Mouse (Mus musculus) heart, adult 2 months (tissue): ENCODE measurements around the gene Hrh1. TPM values are rescaled to one million over a fixed set of nuclear protein-coding genes. Genes with fewer than 3 reads are reported as not detected.
A peak's percentile ranks its signal among the peaks of the same experiment; 100 is the strongest.

ENCODE experiments used
- DNase-seq, 2 experiments: peaks; one replicate each; pipeline ENCODE4 v3.0.0; 2021
- H3K27ac ChIP-seq: fragments of 200-600 bp; 2 replicates; pipeline ENCODE4 v1.8.1; 2022
- H3K27me3 ChIP-seq: fragments of 200-500 bp; 2 replicates; pipeline ENCODE4 v1.6.1; 2012; ENCODE audit warnings: mild to moderate bottlenecking, low read length, inconsistent platforms, mixed read lengths; ENCODE audit not compliant: control insufficient read depth, insufficient read depth
- H3K36me3 ChIP-seq: fragments of 200-500 bp; 2 replicates; pipeline ENCODE4 v1.6.1; 2012; ENCODE audit warnings: low read length, inconsistent platforms; ENCODE audit not compliant: control insufficient read depth, insufficient read depth
- H3K4me1 ChIP-seq: fragments of 200-500 bp; 2 replicates; pipeline ENCODE4 v1.6.1; 2011; ENCODE audit warnings: low read length; ENCODE audit not compliant: control insufficient read depth, insufficient read depth
- H3K4me3 ChIP-seq: fragments of 200-600 bp; 2 replicates; pipeline ENCODE4 v1.8.1; 2022
- H3K79me2 ChIP-seq: fragments of 200-500 bp; replicated peaks from 2 replicates; pipeline ENCODE4 v1.6.1; 2012; ENCODE audit warnings: mild to moderate bottlenecking, inconsistent platforms, low read length, moderate library complexity, mixed read lengths; ENCODE audit not compliant: control insufficient read depth, insufficient read depth
- H3K9ac ChIP-seq: fragments of 200-500 bp; 2 replicates; pipeline ENCODE4 v1.6.1; 2012; ENCODE audit warnings: low read depth, mild to moderate bottlenecking, control low read depth, inconsistent platforms, low read length, mixed read lengths
- CTCF ChIP-seq: fragments of 200-600 bp; IDR thresholded peaks from 2 replicates; pipeline ENCODE4 v1.8.1; 2022; ENCODE audit warnings: antibody characterized with exemption, mild to moderate bottlenecking, moderate library complexity
- EP300 ChIP-seq: fragments of 200-500 bp; IDR thresholded peaks from 2 replicates; pipeline ENCODE4 v1.6.1; 2011; ENCODE audit warnings: low read depth, low read length, control low read depth; ENCODE audit not compliant: insufficient read depth
- POLR2A ChIP-seq: fragments of 200-500 bp; IDR thresholded peaks from 2 replicates; pipeline ENCODE4 v1.6.1; 2011; ENCODE audit warnings: mild to moderate bottlenecking, low read depth, low read length, control low read depth; ENCODE audit not compliant: insufficient read depth
- WGBS: fragments of 180-500 bp; shearing (Covaris S2); methylation state at CpG from one replicate; pipeline ENCODE4 v1.1.7; 2018; 5-methylcytosine and 5-hydroxymethylcytosine counted together
- intact Hi-C: fragments of 180-260 bp; cut with DNase I; formaldehyde crosslinking; loops from one replicate; pipeline ENCODE4 v1.15.1; 2025
- polyA plus RNA-seq: library from polyadenylated mRNA; depleted of rRNA; stranded (reverse); fragments of >200 nt; gene quantifications from 2 replicates; pipeline ENCODE4 v1.2.3, GENCODE M21; 2012
- total RNA-seq, 2 experiments: library from RNA; stranded (reverse); gene quantifications; 2 replicates each; pipeline ENCODE4 v1.2.3; 2021

Gene Hrh1
- total and polyA plus RNA-seq, 3 experiments, result 0.20 to 0.47 (median 0.36) TPM

- Histone ChIP-seq H3K36me3 (no peaks in the 10 kb centered on the region), H3K4me1 (peaks cover 3% of the 10 kb centered on the region; the same call in 1 of the 2 replicates), H3K79me2 (no peaks in the 10 kb centered on the region), H3K27ac (no peak overlapping the region), H3K4me3 (no peak overlapping the region), H3K9ac (no peak overlapping the region), H3K27me3 (no peaks in the 10 kb centered on the region)
- TF ChIP-seq CTCF, result no peak
- no peak for TF ChIP-seq EP300
- no peak for TF ChIP-seq POLR2A
- 72% methylated on average over 2 of the region's 2 CpGs for WGBS
- no peak for DNase-seq
- intact Hi-C loops, result no loop called here
Measured at GRCm38 (mm10) chr6:114390129-114390528, 7.6 kb upstream of the Hrh1 start.

- Histone ChIP-seq H3K27me3 (peaks cover 9% of the 10 kb centered on the region; the same call in 1 of the 2 replicates), H3K4me1 (peaks cover 3% of the 10 kb centered on the region; the same call in 1 of the 2 replicates), H3K4me3 (no peak overlapping the region), H3K27ac (no peak overlapping the region), H3K9ac (no peak overlapping the region), H3K36me3 (no peaks in the 10 kb centered on the region), H3K79me2 (no peaks in the 10 kb centered on the region)
- 33% methylated on average over 4 of the region's 4 CpGs for WGBS
- TF ChIP-seq CTCF, result no peak
- no peak for DNase-seq
- intact Hi-C loops, result no loop called here
Measured at GRCm38 (mm10) chr6:114394982-114395381, 2.8 kb upstream of the Hrh1 start.

- Histone ChIP-seq H3K36me3 (no peaks in the 10 kb centered on the region), H3K27me3 (peaks cover 9% of the 10 kb centered on the region; the same call in 1 of the 2 replicates), H3K4me1 (peaks cover 3% of the 10 kb centered on the region; the same call in 1 of the 2 replicates), H3K79me2 (no peaks in the 10 kb centered on the region), H3K4me3 (no peak overlapping the region), H3K27ac (no peak overlapping the region), H3K9ac (no peak overlapping the region)
- intact Hi-C loops, result no loop called here
- TF ChIP-seq POLR2A (no peak), EP300 (no peak), CTCF (no peak)
- no peak for DNase-seq
- 78% methylated on average over 4 of the region's 4 CpGs for WGBS
Measured at GRCm38 (mm10) chr6:114396605-114397004, 1.1 kb upstream of the Hrh1 start.

- TF ChIP-seq POLR2A (no peak), EP300 (no peak), CTCF (no peak)
- DNase-seq, result no peak
- Histone ChIP-seq H3K27ac (no peak overlapping the region), H3K36me3 (no peaks in the 10 kb centered on the region), H3K27me3 (peaks cover 9% of the 10 kb centered on the region; the same call in 1 of the 2 replicates), H3K4me1 (no peaks in the 10 kb centered on the region; the same call in 1 of the 2 replicates), H3K9ac (no peak overlapping the region), H3K4me3 (peak overlapping the region; percentile 42), H3K79me2 (no peaks in the 10 kb centered on the region)
- intact Hi-C loops, result no loop called here
- 30% methylated on average over 11 of the region's 11 CpGs for WGBS
Measured at GRCm38 (mm10) chr6:114397280-114397679, 456 bp upstream of the Hrh1 start.

GRCm38 (mm10) chr6:114398626-114399025 is 890 bp downstream of the Hrh1 start:
- no peaks in the 10 kb centered on the region for H3K79me2 ChIP-seq
- H3K27me3 ChIP-seq, result peaks cover 11% of the 10 kb centered on the region; the same call in 1 of the 2 replicates
- H3K27ac ChIP-seq, result no peak overlapping the region
- TF ChIP-seq CTCF, result peak; percentile 48
- no peak for TF ChIP-seq POLR2A
- H3K4me1 ChIP-seq, result no peaks in the 10 kb centered on the region
- WGBS, result 6% methylated on average over 9 of the region's 9 CpGs
- H3K9ac ChIP-seq, result no peak overlapping the region
- peak in 1 of 2 experiments; percentile 47 for DNase-seq
- no peaks in the 10 kb centered on the region for H3K36me3 ChIP-seq
- no peak overlapping the region for H3K4me3 ChIP-seq
- intact Hi-C loops, result no loop called here

GRCm38 (mm10) chr6:114400387-114400786 is 2.7 kb downstream of the Hrh1 start:
- Histone ChIP-seq H3K79me2 (no peaks in the 10 kb centered on the region), H3K4me3 (no peak overlapping the region), H3K36me3 (no peaks in the 10 kb centered on the region), H3K9ac (no peak overlapping the region), H3K27me3 (peaks cover 11% of the 10 kb centered on the region; the same call in 1 of the 2 replicates), H3K4me1 (no peaks in the 10 kb centered on the region; the same call in 1 of the 2 replicates), H3K27ac (no peak overlapping the region)
- intact Hi-C loops, result loop anchor here (5.0 kb wide), 1 partner anchor 53 kb away; no protein-coding TSS in a partner anchor
- TF ChIP-seq EP300 (no peak), CTCF (no peak), POLR2A (no peak)
- 69% methylated on average over 10 of the region's 10 CpGs for WGBS
- DNase-seq, result peak in 1 of 2 experiments; percentile 25
